28 mouse cellular contexts compared by ENCODE assay signal in the genomic region with DNA sequence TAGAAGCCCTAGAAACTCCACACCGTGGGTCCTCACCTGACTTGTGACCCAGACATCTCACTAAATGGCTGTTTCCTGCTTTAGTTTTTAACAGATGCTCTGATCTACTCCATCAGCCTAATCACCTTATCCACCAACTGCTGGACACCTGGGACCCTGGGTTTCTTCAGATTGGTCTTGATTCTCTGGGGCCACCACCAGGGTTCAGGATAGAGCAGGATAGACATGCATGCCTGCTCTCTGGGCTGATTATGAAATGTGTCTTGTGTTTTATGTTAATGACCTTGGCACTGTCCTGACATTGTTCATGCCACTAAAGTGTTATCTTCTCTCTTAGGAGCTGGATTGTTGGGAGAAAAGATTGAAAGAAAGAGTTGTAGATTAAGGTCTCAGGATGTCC. TPM values are rescaled to one million over a fixed set of nuclear protein-coding genes. Genes with fewer than 3 reads are reported as not detected.
DNase-seq lines count a peak whose midpoint lies in the region; ATAC-seq and TF ChIP-seq lines count a peak whose summit lies in the region.
"Had no signal": no experiment of that assay in that cellular context is flagged by ENCODE, and none has a peak within 500 bp of the region (broad histone marks: within the 10 kb centered on the region; RNA-seq: fewer than 3 reads in every experiment).

No protein-coding gene starts in this region.

- no peaks in the 10 kb centered on the region for H3K9me3 ChIP-seq in heart, postnatal 0 days (replicated peaks; ENCODE audit: control insufficient read depth, low read length)
- H3K9me3 ChIP-seq in liver, postnatal 0 days (ENCODE audit: low read length), result no peaks in the 10 kb centered on the region
- H3K9me3 ChIP-seq in liver, embryonic 12.5 days (replicated peaks), result no peaks in the 10 kb centered on the region
- H3K9me3 ChIP-seq in stomach, postnatal 0 days (ENCODE audit: control insufficient read depth, low read length), result no peaks in the 10 kb centered on the region
- H3K9me3 ChIP-seq: embryonic facial prominence, embryonic 12.5 days; forebrain, embryonic 15.5 days; hindbrain, embryonic 10.5 days; hindbrain, embryonic 15.5 days; limb, embryonic 13.5 days; neural tube, embryonic 13.5 days had no signal

- H3K36me3 ChIP-seq in heart, postnatal 0 days (replicated peaks; ENCODE audit: control insufficient read depth, insufficient read depth, low read length), result no peaks in the 10 kb centered on the region
- 0 out of 2 replicates have a peak, but pooled peaks cover 3% of the 10 kb centered on the region for H3K36me3 ChIP-seq in liver, postnatal 0 days (replicated peaks; ENCODE audit: insufficient read depth, low read length)
- H3K36me3 ChIP-seq in liver, embryonic 12.5 days, result no peaks in the 10 kb centered on the region
- no peaks in the 10 kb centered on the region for H3K36me3 ChIP-seq in stomach, postnatal 0 days (ENCODE audit: control insufficient read depth, insufficient read depth, low read length)
- H3K36me3 ChIP-seq: forebrain, embryonic 15.5 days; hindbrain, embryonic 10.5 days; neural tube, embryonic 13.5 days had no signal

- no peak overlapping the region for H3K27ac ChIP-seq in heart, postnatal 0 days (ENCODE audit: low read depth)
- no peak overlapping the region for H3K27ac ChIP-seq in liver, postnatal 0 days (ENCODE audit: low read depth)
- H3K27ac ChIP-seq in liver, embryonic 12.5 days, result no peak overlapping the region
- no peak overlapping the region for H3K27ac ChIP-seq in stomach, postnatal 0 days (replicated peaks)
- H3K27ac ChIP-seq: embryonic facial prominence, embryonic 12.5 days; forebrain, embryonic 15.5 days; hindbrain, embryonic 10.5 days; hindbrain, embryonic 15.5 days; limb, embryonic 13.5 days; neural tube, embryonic 13.5 days had no signal

- TF ChIP-seq EP300 in heart, postnatal 0 days (IDR thresholded peaks at IDR 0.05; ENCODE audit: low read depth), result no peak
- no peak for TF ChIP-seq EP300 in liver, postnatal 0 days (IDR thresholded peaks at IDR 0.05; ENCODE audit: low read depth)
- TF ChIP-seq EP300 in stomach, postnatal 0 days (optimal IDR thresholded peaks at IDR 0.05), result no peak

- H3K4me3 ChIP-seq in heart, postnatal 0 days (ENCODE audit: low read depth, low read length), result no peak overlapping the region
- no peak overlapping the region for H3K4me3 ChIP-seq in liver, postnatal 0 days (ENCODE audit: low read depth, low read length)
- H3K4me3 ChIP-seq in liver, embryonic 12.5 days, result no peak overlapping the region
- H3K4me3 ChIP-seq in stomach, postnatal 0 days (ENCODE audit: low read depth, low read length), result no peak overlapping the region
- H3K4me3 ChIP-seq: embryonic facial prominence, embryonic 12.5 days; forebrain, embryonic 15.5 days; hindbrain, embryonic 10.5 days; hindbrain, embryonic 15.5 days; limb, embryonic 13.5 days; neural tube, embryonic 13.5 days had no signal

- no peak for ATAC-seq in heart, postnatal 0 days (ENCODE audit: insufficient read depth, low read depth)
- ATAC-seq in liver, postnatal 0 days, result no peak
- ATAC-seq in liver, embryonic 12.5 days, result no peak
- no peak for ATAC-seq in stomach, postnatal 0 days (ENCODE audit: low FRiP score, low TSS enrichment)
- ATAC-seq: activated CD4-positive, CD25-positive, alpha-beta regulatory T cell, adult 4 months; CD4-positive, CD25-positive, alpha-beta regulatory T cell, adult 4 months; forebrain, embryonic 15.5 days; inflammation-experienced regulatory T-cells, adult 6 months had no signal

- WGBS in heart, postnatal 0 days, result 31% methylated on average over 1 of the region's 1 CpGs
- WGBS in liver, postnatal 0 days (ENCODE audit: insufficient replicate concordance), result 50% methylated on average over 1 of the region's 1 CpGs
- WGBS in liver, embryonic 12.5 days (ENCODE audit: insufficient replicate concordance), result 55% methylated on average over 1 of the region's 1 CpGs
- WGBS in stomach, postnatal 0 days, result 67% methylated on average over 1 of the region's 1 CpGs

- H3K27me3 ChIP-seq in heart, postnatal 0 days (ENCODE audit: control insufficient read depth, insufficient read depth, low read length), result no peaks in the 10 kb centered on the region
- H3K27me3 ChIP-seq in liver, postnatal 0 days (ENCODE audit: insufficient read depth, low read length), result no peaks in the 10 kb centered on the region
- H3K27me3 ChIP-seq in liver, embryonic 12.5 days (replicated peaks), result no peaks in the 10 kb centered on the region
- no peaks in the 10 kb centered on the region for H3K27me3 ChIP-seq in stomach, postnatal 0 days (ENCODE audit: control insufficient read depth, insufficient read depth, low read length)
- H3K27me3 ChIP-seq: embryonic facial prominence, embryonic 12.5 days; forebrain, embryonic 15.5 days; hindbrain, embryonic 15.5 days; limb, embryonic 13.5 days; neural tube, embryonic 13.5 days had no signal

- no peak for DNase-seq in heart, postnatal 0 days (ENCODE audit: low spot score)
- DNase-seq in heart, postnatal 4 days, result no peak
- no peak for DNase-seq in liver, postnatal 0 days
- peak; percentile 20 for DNase-seq in thymus, postnatal 14 days
- no peak for DNase-seq in thymus, postnatal 0 days (ENCODE audit: low spot score)
- no peak for DNase-seq in stomach, postnatal 0 days (ENCODE audit: low spot score)
- DNase-seq: adrenal gland, adult 8-10 months; cerebellum, adult 11-12 months; cerebellum, adult 9-11 months; embryo, embryonic 11 days; gastrocnemius, postnatal 25 days; heart, adult 11 months; kidney, adult 9 months; kidney, postnatal 14 days; lung, adult 18-20 months; lung, postnatal 10 days had no signal

- H3K4me1 ChIP-seq in heart, postnatal 0 days (ENCODE audit: control insufficient read depth, insufficient read depth), result 0 out of 2 replicates have a peak, but pooled peaks cover 4% of the 10 kb centered on the region
- H3K4me1 ChIP-seq in liver, postnatal 0 days (ENCODE audit: insufficient read depth), result 0 out of 2 replicates have a peak, but pooled peaks cover 2% of the 10 kb centered on the region
- H3K4me1 ChIP-seq in liver, embryonic 12.5 days, result no peaks in the 10 kb centered on the region
- no peaks in the 10 kb centered on the region for H3K4me1 ChIP-seq in stomach, postnatal 0 days (replicated peaks; ENCODE audit: control insufficient read depth, insufficient read depth)
- H3K4me1 ChIP-seq: embryonic facial prominence, embryonic 12.5 days; hindbrain, embryonic 10.5 days; hindbrain, embryonic 15.5 days; neural tube, embryonic 13.5 days had no signal

- peak; percentile 31 for TF ChIP-seq CTCF in heart, postnatal 0 days (IDR thresholded peaks at IDR 0.05; ENCODE audit: low read depth)
- peak; percentile 16; the same call in 1 of the 2 replicates for TF ChIP-seq CTCF in liver, postnatal 0 days (IDR thresholded peaks at IDR 0.05; ENCODE audit: low read depth)
- TF ChIP-seq CTCF in stomach, postnatal 0 days (IDR thresholded peaks at IDR 0.05; ENCODE audit: low read depth), result peak; percentile 45

- H3K4me2 ChIP-seq in heart, postnatal 0 days (ENCODE audit: low read depth, low read length), result no peak overlapping the region
- no peak overlapping the region for H3K4me2 ChIP-seq in liver, postnatal 0 days (ENCODE audit: low read depth, low read length)
- no peak overlapping the region for H3K4me2 ChIP-seq in liver, embryonic 12.5 days
- H3K4me2 ChIP-seq in stomach, postnatal 0 days (replicated peaks; ENCODE audit: low read depth), result no peak overlapping the region
- H3K4me2 ChIP-seq: embryonic facial prominence, embryonic 12.5 days; forebrain, embryonic 15.5 days; heart, embryonic 11.5 days; hindbrain, embryonic 15.5 days; limb, embryonic 13.5 days; liver, embryonic 11.5 days; neural tube, embryonic 13.5 days had no signal

- H3K9ac ChIP-seq in heart, postnatal 0 days (replicated peaks; ENCODE audit: low read depth, low read length), result no peak overlapping the region
- no peak overlapping the region for H3K9ac ChIP-seq in liver, postnatal 0 days (replicated peaks)
- no peak overlapping the region for H3K9ac ChIP-seq in liver, embryonic 12.5 days
- no peak overlapping the region for H3K9ac ChIP-seq in stomach, postnatal 0 days (ENCODE audit: low read length)
- H3K9ac ChIP-seq: embryonic facial prominence, embryonic 12.5 days; forebrain, embryonic 15.5 days; hindbrain, embryonic 15.5 days; limb, embryonic 13.5 days; neural tube, embryonic 13.5 days had no signal

RNA-seq across cellular contexts. Expression of a gene that starts 21.9 kb away (rescaled TPM):
- 12.5 and 14.1 TPM in 2 replicates for total RNA-seq in heart, postnatal 0 days (2014; rRNA removed; ENCODE audit: low replicate concordance)
- polyA plus RNA-seq in heart, postnatal 0 days (2015; fragmentation: Nextera tagmentation; extraction: Ambion mirVana), result 48.7 and 50.6 TPM in 2 replicates
- total RNA-seq in heart, postnatal 4 days (2021), result 10 to 100 TPM; 29.7 to 32.7 TPM
- polyA plus RNA-seq in liver, postnatal 0 days (2015; fragmentation: Nextera tagmentation; extraction: Ambion mirVana), result 9.9 and 10.2 TPM in 2 replicates
- polyA plus RNA-seq in liver, embryonic 12.5 days (2016; fragmentation: Nextera tagmentation; extraction: Ambion mirVana), result 9.9 and 12.5 TPM in 2 replicates
- polyA plus RNA-seq in thymus, postnatal 0 days (2015; fragmentation: Nextera tagmentation; extraction: Ambion mirVana), result 36.3 and 41.2 TPM in 2 replicates
- polyA plus RNA-seq in stomach, postnatal 0 days (2015; fragmentation: Nextera tagmentation; extraction: Ambion mirVana), result 59.4 and 73.8 TPM in 2 replicates
